Mouse (Mus musculus) mouse embryonic stem cell (cell line): ENCODE results near the gene Sst.

Experiments
- in situ Hi-C, 2 experiments: fragments of 300-500 bp; cut with MboI; formaldehyde crosslinking; loops; 1 replicate in 1 of 2; 3 replicates in 1 of 2; pipeline ENCODE4 v1.14.3; 2019 to 2020; ENCODE audit warnings: low sequenced_read_pairs in 2 of 2, low pct_unique_long_range_greater_than_20kb in 1 of 2, mixed read lengths in 1 of 2; ENCODE audit not compliant: unreplicated experiment in 1 of 2

The Sst gene

DNA sequence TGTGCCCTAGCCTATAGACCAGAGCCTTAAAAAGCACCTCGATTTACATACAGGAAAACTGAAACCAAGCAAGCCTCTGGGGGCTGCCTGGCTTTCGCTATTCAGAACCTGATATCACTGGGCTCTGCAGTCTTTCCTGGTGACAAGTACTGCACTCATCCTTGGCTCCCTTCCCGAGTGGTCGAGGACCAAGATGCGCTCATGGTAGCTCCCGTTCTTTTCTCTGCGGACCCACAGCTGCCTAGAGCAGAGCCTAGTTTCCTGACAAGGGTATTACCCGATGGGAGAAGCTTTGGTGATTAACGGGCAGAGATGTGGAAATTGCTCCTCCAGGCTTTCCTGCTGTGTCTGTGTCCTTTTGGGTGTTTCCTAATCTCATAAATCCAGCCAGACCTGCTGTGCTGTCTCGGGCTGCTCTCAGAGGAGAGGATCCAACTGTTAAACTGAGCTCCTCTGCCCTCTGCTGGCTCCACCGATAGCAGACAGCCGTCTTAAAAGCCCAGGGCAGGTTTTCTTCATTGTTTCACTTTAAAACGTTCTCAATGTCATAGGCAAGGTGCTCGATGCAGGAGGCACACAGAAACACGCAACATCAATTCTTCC is 7.3 kb upstream of the Sst start:
- in situ Hi-C loops: loop anchor here in 1 of 2 experiments (10.0 kb wide), 2 partner anchors 353 to 453 kb away; no protein-coding TSS in a partner anchor

DNA sequence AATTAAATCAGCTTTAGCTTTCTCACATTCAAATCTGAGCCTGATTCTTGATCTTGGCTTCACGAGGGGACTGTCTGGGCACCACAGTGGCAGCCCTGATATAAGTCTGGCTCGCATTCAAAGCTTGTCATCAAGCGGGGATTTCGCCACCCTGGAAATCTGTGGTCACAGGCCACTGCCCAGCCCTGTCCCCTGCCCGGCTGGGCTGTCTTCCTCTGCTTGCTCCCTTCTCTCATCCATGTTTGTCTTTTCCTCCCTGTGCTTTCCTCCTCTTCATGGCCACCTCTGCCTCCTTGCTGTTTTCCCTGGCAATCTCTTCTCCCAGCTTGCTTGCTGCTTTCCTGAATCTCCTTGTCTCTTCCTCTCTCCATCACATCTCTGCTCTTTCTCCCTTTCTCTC is 6.7 kb upstream of the Sst start:
- in situ Hi-C loops: loop anchor here in 1 of 2 experiments (10.0 kb wide), 2 partner anchors 353 to 453 kb away; no protein-coding TSS in a partner anchor

DNA sequence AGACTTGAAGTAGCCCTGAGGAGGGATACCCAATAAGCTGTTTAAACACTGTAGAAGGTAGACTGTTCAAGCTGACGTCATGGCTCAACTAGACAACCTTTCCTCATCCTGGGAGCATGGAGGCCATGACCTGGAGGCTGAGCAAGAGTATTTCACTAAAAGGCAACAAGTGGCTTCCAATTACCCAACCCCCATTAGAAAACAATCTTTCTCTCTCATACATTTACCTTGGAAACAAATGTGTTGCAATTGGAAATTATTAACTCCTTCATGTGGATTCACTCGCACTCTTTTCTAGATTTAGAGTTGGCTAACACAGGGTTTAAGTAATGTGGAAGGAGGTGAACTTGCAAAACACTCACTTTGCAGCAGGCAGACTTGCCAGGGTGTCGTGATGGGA is 4.4 kb upstream of the Sst start:
- in situ Hi-C loops: loop anchor here in 1 of 2 experiments (10.0 kb wide), 2 partner anchors 350 to 450 kb away; no protein-coding TSS in a partner anchor

DNA sequence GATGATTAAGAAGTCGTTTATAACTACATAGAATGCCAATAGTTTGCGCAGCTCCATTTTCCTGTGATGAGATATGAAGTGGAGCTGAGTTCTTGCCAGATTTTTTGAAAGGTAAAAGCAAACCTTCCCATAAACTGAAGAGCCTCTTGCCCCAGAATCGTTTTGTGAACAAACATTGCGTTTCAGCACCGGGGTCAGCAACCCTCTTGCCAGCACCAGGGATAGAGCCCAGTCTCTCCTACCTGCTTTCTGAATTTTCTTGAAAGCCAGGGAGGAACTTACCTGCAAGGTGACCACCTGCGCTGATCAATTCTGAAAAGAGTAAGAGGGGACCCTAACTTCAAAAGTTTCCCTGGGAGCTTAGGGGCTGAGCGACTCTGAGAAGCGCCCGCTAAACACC is 607 bp downstream of the Sst start:
- in situ Hi-C loops: loop anchor here in 1 of 2 experiments (10.0 kb wide), 2 partner anchors 345 to 445 kb away; no protein-coding TSS in a partner anchor

DNA sequence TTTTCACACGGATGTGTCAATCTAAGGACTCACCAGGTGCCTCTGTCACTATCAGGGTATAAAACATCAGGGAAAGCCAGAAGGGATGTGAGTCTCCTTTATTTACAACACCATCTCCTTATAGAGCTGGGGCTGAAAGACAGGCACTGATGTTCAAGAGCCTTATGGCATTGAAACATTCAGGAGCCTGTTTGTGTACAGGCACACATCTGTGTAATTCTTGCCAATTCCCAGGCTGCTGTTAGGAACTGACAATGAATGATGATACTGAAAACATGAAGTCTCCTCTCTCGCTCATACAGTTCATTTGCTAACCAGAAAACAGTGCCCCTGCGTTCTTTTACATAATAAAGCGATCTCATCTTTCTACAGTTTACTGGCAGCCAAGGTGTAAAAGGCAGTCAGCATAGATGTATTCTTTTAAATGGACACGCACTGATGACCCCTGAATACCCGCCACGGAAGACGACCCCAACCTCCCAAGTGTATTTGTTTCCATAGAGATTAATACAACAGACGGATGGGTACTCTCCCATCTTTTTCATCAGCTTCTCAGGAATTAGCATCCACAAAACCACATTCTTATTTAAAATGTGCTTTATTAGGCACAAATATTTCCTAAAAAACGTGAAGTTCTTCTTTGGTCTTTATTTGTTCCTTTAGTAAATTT is 2.7 kb downstream of the Sst start:
- in situ Hi-C loops: no loop called here

DNA sequence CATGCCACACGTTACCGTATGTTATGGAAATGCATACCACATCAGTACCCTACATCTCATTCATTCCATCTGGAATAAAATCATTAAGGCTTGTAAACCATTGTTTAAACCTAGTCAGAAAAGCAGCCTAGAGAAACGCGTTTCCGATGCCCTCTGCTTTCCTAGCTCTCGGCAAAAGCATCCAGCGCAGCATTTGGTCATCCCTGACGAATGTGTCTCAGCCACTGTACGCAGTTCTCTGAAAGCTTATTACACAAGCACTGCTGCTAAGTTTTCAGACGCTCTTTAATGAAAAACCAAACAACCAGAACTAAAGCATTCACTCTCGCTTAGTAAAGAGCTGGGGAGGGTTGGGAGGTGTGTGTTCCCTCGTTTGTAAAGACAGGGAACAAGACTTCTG is 5.7 kb downstream of the Sst start:
- in situ Hi-C loops: no loop called here

DNA sequence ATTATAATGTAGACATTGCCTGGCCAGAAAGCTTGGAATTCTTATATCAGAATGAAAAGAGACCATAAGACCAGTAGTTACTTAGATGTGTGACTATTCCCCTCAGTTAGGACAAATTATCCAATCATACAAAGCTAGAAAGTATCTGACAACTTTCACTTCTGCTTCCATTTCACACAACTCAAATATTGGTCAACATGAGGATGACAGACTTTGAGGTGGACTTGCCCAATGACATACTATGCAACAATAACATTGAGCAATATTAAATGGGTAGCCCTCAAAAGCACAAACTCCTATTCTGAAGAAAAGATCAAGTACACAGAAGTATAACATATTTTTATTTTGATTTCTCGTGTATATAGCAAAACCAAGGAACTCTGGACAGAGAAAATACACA is 35.5 kb downstream of the Sst start:
- in situ Hi-C loops: no loop called here

DNA sequence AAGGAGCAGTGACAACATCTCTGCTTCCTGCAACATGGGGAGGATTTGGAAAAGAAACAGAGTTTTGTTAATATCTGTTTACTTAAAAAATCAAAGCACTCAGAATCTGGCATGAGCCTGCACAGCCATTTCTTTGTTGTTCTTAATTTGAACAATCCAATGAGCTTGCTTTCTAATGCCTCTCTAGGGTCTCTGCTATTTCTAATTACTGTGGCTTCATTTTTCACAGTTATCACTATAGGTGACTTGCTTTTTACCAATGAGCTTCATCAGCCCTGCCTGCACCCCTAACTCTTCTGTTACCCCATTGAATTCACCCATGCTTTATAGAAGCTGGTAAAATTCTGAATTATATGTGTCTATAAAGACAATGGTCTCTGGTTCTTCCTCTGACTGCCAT is 41.0 kb downstream of the Sst start:
- in situ Hi-C loops: no loop called here

DNA sequence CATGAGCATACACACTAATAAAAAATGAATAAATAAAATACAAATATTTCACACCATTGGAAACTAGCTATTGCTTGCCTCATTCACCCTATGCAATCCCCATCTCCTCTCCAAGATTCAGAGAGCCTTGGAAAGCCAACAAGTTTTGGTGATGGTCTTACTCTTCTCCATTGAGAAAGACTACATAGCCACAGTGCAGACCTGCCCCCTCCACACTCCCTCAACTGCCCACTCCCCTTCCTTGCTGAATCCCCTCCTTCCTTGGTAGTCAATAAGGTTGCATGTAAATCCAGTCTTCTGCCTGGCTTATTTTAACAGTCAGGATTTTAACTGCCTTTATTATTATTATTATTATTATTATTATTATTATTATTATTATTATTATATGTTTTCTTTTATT is 41.6 kb downstream of the Sst start:
- in situ Hi-C loops: no loop called here

DNA sequence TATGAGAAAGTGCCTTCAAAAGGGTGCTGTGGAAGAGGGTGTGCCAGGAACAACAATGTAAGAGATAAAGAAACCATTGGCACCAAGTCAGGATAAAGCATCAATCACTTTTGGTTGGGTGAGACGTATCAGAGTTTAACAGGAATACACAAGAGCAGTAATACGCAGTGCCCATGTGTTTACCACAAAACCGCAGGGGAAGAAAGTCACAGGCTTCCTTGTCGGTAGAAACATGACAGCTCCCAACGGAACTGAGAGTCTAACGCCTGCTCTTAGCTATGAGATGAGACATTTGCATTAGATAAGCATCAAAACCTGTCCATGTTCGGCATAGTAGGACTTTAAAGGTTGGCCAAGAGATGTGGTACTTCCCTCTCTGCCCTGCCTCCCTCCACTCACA is 46.1 kb downstream of the Sst start:
- in situ Hi-C loops: no loop called here

DNA sequence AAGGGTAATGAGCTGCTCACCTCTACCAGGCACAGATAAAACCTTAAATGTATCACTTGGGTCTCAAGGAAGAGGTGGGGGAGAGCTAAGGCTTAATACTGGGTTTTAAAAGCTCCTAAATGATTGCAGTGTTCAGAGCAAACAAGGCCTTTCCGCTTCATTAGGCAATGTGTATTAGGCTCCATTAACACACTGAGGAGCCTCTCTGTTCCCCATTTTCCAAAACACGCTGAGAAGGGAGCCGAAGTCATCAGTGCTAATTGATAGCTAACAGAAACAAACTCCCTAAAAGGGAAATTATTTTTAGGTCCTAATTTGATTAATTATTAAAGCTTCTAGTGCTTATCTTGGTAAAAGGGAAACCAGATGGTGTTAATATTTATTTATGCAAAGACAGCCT is 48.1 kb downstream of the Sst start:
- in situ Hi-C loops: no loop called here
